Mouse (Mus musculus): Measurements from ENCODE around the gene Tubg2. TPM values are rescaled to one million over a fixed set of nuclear protein-coding genes. Genes with fewer than 3 reads are reported as not detected.

Gene Tubg2
- polyA plus RNA-seq, 2 experiments from 2014 or later: 0.68 to 0.94 TPM

DNA sequence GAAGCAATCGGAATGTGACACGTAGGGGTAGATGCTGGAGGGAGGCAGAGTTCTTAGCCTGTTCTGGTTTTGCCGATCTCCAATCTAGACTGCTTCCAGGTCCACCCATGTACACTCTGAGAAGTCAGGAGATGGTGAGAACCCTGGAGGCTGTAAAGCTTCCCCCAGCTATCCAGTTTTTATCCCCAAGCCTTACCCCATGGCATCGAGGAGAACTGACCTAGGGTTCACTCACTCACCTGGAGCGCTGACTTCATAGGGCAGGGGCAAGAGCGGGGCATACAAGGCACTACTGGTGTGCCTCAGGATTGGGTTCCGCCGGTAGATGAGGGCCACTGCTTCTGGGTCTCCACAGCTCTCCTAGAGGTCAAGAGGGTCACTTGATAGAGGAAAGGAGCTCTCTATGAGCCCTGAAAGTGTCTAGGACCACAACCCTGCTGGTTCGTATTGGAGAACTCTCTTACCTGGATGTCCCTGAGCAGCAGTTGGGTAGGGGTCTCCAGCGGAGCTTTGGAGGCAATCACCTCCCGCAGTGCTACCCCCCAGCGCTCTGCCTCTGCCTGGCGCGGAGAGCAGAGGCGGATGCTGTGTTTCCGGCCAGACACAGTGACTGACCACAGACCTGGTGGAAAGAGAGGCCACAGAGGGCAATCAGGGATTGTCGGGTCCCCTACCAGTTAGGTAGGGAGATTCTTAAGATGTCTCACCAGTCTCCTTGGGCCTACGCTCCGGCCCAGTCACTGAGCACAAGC is 11.7 kb downstream of the Tubg2 start:
- no peak for ATAC-seq

GRCm38 (mm10) chr11:101167963-101168300 is 12.2 kb downstream of the Tubg2 start:
- ATAC-seq: no peak

GRCm38 (mm10) chr11:101168301-101168980 is 12.7 kb downstream of the Tubg2 start:
- ATAC-seq: no peak

- no peak for ATAC-seq
Measured at GRCm38 (mm10) chr11:101169301-101170107, 13.8 kb downstream of the Tubg2 start.

DNA sequence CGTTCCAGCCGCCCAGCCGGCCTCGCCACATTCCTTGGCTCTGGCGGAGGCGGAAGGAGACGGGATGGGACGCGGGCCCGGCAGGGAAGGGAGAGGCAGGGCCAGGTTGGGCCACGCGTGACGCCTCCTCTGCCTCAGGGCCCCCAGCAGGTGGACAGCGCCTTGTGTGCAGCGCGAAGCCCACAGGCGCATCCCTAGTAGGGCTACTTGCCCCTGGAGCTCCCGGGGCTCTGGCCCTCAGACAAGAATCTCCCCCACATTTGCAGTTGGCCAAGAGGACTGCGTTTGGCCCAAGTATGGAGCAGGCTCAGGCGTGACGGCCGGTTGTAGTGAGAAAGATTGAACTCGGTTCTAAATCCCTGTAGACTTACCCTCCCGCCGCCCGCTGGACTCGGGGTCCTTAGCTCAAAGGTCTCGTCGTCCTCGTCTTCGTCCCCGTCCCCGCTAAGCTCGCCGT is 14.7 kb downstream of the Tubg2 start, which contains the start of gene Cntnap1:
TSS of gene Cntnap1 (plus strand) at position 170 of the 457 bp plus-strand sequence.
- no peak for ATAC-seq

- peak; percentile 44 for ATAC-seq
Measured at GRCm38 (mm10) chr11:101170811-101171610, 15.3 kb downstream of the Tubg2 start, which contains the start of gene Plekhh3. TSS of gene Plekhh3 (minus strand) at chr11:101171351.

GRCm38 (mm10) chr11:101171721-101172433 is 16.2 kb downstream of the Tubg2 start:
- no peak for ATAC-seq

- ATAC-seq: no peak
Measured at GRCm38 (mm10) chr11:101172434-101172815, 16.7 kb downstream of the Tubg2 start.

DNA sequence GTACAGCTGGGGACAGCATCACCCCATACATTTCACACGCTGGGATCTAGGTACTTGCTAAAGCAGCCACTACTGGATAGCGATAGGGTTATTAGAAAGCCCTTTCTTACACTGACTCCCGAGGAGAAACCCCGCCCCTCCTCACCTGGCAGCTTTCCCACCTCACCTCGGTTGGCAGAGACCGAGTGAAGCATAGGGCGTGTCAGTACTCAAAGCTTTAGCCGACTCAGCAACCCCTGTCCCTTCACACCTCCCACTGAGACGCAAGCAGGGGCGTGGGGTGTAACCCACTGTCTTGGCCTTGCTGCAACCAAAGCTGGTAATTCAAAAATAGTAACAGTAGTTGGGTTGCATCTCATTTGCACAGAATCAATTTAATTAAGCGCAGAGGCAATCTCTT is 17.4 kb downstream of the Tubg2 start:
- no peak for ATAC-seq

- ATAC-seq: peak; percentile 81
Measured at GRCm38 (mm10) chr11:101173631-101174388, 18.1 kb downstream of the Tubg2 start.

DNA sequence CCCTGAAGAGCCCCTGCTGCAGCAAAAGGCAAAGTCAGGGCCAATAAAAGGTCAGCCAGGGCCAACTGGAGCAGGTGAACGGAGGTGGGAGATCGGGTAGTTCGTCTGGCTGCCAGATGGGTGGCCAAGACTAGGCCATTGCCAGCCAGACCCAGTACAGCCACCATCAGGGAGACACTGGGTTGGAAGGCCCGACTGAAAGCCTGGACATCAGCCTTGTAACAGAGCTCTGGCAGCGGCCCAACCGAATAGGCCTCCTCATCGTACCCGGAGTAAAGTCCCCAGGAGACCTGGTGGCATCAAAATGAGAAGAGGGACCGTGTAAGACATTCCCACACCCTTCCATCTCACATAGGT is 18.7 kb downstream of the Tubg2 start:
- no peak for ATAC-seq

DNA sequence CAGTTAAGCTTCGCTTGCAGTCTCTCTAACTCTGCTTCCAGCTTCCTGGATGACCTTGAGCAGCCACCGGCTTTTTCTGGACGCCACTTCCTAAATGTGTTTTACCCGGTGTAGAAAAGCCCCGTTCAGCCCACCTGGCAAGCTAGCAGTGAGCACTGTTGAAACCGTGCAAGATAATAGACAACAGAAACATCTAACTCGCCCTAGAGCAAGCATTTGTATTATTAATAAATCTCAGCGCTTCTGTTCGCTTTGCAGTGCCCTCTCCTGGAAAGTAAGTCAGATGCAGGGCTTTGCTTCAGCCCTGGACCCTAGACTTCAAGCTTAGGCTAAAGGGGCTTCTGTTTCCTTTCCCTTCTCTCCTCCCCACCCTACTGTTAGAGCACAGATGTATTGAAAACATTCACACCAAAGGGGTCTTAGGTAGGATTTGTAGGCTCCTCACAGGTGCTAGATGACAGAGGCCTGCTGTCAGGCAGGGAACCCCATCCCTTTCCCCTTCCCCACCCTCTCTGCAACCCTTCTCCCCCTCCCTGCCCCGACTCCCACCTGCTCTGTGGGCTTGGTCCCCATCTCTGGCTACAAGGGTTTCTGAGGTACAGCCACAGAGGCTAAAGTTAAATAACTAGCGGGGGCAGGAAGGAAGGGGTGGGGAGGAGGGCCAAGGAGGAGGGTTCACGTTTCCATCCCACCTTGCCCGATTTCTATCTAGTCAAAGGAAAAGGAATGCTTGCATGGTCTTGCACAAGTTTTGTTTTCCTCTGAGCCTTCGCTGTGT is 19.3 kb downstream of the Tubg2 start, which contains the start of gene Ccr10:
TSS of gene Ccr10 (minus strand) at position 593 of the 778 bp plus-strand sequence.
- no peak for ATAC-seq

DNA sequence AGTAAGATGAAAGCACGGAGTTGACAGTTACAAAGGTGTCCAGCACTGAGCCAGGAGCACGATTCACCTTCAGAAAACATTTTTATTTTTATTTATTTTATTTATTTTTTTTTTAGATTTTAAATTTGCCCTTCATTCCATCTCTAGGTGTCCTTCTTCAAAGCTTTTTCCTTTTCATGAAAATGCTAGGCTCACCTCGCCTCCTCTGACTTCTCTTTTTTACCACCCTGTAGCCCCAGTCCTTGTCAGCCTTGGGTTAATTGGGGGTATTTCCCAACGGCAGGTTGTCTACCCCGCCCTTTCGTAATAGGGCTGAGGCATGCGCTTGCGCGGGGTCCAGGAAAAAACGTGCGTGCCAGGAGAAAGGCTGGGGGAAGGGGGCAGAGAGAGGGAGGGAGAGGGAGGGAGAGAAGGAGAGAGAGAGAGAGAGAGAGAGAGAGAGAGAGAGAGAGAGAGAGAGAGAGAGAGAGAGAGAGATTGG is 20.0 kb downstream of the Tubg2 start:
- ATAC-seq: no peak

DNA sequence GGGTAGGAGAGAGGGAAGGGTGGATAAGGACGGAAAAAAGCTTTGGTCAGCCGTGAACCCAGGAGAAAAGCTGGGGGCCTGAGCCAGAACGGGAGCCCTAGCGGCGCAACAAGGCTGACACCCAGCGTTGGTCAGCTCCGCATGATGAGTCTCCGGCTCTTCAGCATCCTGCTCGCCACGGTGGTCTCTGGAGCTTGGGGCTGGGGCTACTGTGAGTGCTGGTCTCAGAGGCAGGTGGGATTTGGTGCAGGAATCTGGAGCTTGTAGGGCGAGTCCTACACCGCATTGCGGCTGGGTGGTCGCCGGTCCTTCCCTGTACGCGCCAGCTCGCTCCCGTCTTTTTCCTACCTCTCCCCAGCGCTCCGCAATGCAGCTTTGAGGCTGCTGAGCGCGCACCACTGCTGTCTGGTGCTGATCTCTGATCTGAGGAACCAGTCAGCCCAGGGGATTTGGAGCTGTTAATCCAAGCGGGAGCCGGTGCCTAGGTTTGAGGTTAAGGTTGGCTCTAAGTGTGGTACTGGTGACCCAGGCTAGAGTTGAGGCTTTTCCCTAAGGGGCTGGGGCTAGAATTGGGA is 20.5 kb downstream of the Tubg2 start:
- no peak for ATAC-seq

- ATAC-seq: no peak
Measured at GRCm38 (mm10) chr11:101176933-101177773, 21.4 kb downstream of the Tubg2 start.

DNA sequence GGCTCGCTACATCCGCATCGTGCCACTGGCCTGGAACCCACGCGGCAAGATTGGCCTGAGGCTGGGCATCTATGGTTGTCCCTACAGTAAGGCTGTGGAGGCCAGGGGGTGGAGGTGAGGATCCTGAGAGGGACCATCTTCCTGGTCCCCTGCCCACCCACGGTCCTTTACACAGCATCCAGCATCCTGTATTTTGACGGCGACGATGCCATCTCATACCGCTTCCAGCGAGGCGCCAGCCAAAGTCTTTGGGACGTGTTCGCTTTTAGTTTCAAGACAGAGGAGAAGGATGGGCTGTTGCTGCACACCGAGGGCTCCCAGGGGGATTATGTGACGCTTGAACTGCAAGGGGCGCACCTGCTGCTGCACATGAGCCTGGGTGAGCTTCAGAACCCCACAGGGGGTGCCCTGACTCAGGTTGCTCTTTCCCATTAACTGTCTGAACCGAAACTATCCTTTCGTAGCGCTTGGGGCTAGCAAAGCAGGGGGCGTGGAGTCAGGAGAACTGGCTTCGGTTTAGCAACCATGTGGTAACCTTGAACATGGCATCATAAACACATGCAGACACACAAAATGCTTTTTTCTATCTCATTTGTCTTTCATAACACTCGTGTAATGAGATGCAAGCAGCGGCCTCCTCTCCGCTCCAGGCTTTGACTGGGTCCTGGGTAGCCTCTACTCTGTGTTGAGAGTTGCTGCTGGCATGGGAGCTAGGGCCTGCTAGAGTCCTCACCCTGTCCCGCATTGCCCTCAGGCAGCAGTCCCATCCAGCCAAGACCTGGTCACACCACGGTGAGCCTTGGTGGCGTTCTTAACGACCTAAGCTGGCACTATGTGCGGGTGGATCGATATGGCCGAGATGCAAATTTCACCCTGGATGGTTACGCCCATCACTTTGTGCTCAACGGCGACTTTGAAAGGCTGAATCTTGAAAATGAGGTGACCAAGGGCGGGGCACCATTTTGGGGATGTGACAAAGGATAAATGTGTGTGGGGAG is 22.7 kb downstream of the Tubg2 start:
- no peak for ATAC-seq

GRCm38 (mm10) chr11:101179306-101179705 is 23.6 kb downstream of the Tubg2 start:
- ATAC-seq: no peak

Measured in activated CD4-positive, CD25-positive, alpha-beta regulatory T cell, adult 4 months (primary cell).